Mouse (Mus musculus): Measurements from ENCODE around the gene Akap6.

GRCm38 (mm10) chr12:52849297-52849696, 150.1 kb downstream of the Akap6 start:
- TF ChIP-seq CTCF (IDR thresholded peaks at IDR 0.05; ENCODE audit: borderline replicate concordance, insufficient read depth, low read depth, low read length): no peak
- TF ChIP-seq POLR2A (IDR thresholded peaks at IDR 0.05; ENCODE audit: borderline replicate concordance, insufficient read depth, low read length): no peak
